Mouse (Mus musculus): ENCODE results near the gene Cracr2b. TPM values are rescaled to one million over a fixed set of nuclear protein-coding genes. Genes with fewer than 3 reads are reported as not detected.

Cracr2b gene
- total and polyA plus RNA-seq, 3 experiments, result not detected

- TF ChIP-seq GABPA (IDR thresholded peaks at IDR 0.05; ENCODE audit: insufficient replicate concordance, low read depth, low read length) (no peak), BHLHE40 (IDR thresholded peaks at IDR 0.05; ENCODE audit: low read depth, low read length) (no peak), IRF4 (IDR thresholded peaks at IDR 0.05; ENCODE audit: low read depth, low read length) (no peak), CHD2 (IDR thresholded peaks at IDR 0.05; ENCODE audit: low read length) (no peak)
- dilution Hi-C loops (cut with MboI; ENCODE audit: extremely low pct_ligation_motif_present, extremely low pct_unique_long_range_greater_than_20kb, low sequenced_read_pairs), result no loop called here
- H3K4me2 ChIP-seq (ENCODE audit: insufficient read depth, low read depth, poor library complexity, severe bottlenecking), result no peak overlapping the region
- no peak overlapping the region for H3K4me3 ChIP-seq (replicated peaks in 1 of 3; ENCODE audit: low read depth in 2 of 3, low read length in 2 of 3, poor library complexity in 1 of 3)
- in situ Hi-C loops (cut with MboI; ENCODE audit: low pct_ligation_motif_present, low pct_unique_long_range_greater_than_20kb, low sequenced_read_pairs), result no loop called here
- DNase-seq (ENCODE audit: extremely low read depth), result no peak
- H3K4me1 ChIP-seq (ENCODE audit: control insufficient read depth in 1 of 2, insufficient read depth in 2 of 2), result peaks cover 15 to 49% of the 10 kb centered on the region in 2 experiments
- H3K9me3 ChIP-seq (replicated peaks; ENCODE audit: low read length), result no peaks in the 10 kb centered on the region
- peaks cover 12% of the 10 kb centered on the region for H3K79me2 ChIP-seq (replicated peaks; ENCODE audit: control insufficient read depth, extremely low read depth, insufficient read depth, poor library complexity, severe bottlenecking)
- H3K27me3 ChIP-seq (replicated peaks), result no peaks in the 10 kb centered on the region
- no peak overlapping the region for H3K9ac ChIP-seq (ENCODE audit: insufficient read depth, low read depth)
- peaks cover 43 to 53% of the 10 kb centered on the region in 2 experiments for H3K36me3 ChIP-seq (replicated peaks in 1 of 2; ENCODE audit: control insufficient read depth in 1 of 2, insufficient read depth in 1 of 2, low read length in 1 of 2)
- H3K27ac ChIP-seq (ENCODE audit: insufficient read depth, low read depth), result no peak overlapping the region
Measured at GRCm38 (mm10) chr7:141441460-141441859, 19.4 kb upstream of the Cracr2b start.

DNA sequence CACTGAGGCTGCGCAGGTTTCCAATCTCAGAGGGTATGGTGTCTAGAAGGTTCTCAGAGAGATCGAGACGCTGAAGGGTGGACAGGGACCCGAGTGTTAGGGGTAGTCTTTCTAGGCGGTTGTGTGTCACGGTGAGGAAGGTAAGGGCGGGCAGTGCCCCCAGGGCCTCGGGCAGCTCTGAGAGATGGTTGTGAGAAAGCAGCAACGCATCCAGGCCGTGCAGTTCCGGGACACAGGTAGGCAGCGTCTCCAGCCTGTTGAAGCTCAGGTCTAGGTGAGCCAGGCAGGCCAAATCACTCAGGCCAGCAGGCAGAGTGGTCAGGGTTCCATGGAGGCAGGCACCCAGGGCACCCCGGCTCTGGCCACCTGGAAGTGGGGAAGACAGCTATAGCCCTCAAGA lies 18.7 kb upstream of the Cracr2b start:
- in situ Hi-C loops (cut with MboI; ENCODE audit: low pct_ligation_motif_present, low pct_unique_long_range_greater_than_20kb, low sequenced_read_pairs) (no loop called here), dilution Hi-C loops (cut with MboI; ENCODE audit: extremely low pct_ligation_motif_present, extremely low pct_unique_long_range_greater_than_20kb, low sequenced_read_pairs) (no loop called here)
- H3K27me3 ChIP-seq (replicated peaks), result no peaks in the 10 kb centered on the region
- no peak overlapping the region for H3K27ac ChIP-seq (ENCODE audit: insufficient read depth, low read depth)
- H3K4me1 ChIP-seq (ENCODE audit: control insufficient read depth in 1 of 2, insufficient read depth in 2 of 2), result peaks cover 15 to 50% of the 10 kb centered on the region in 2 experiments
- no peak for TF ChIP-seq MEF2A (IDR thresholded peaks at IDR 0.05; ENCODE audit: borderline replicate concordance, low read depth, low read length)
- no peak for TF ChIP-seq EP300 (IDR thresholded peaks at IDR 0.05; ENCODE audit: low read length)
- no peak for DNase-seq (ENCODE audit: extremely low read depth)
- peak overlapping the region; percentile 97 for H3K4me2 ChIP-seq (ENCODE audit: insufficient read depth, low read depth, poor library complexity, severe bottlenecking)
- no peaks in the 10 kb centered on the region for H3K9me3 ChIP-seq (replicated peaks; ENCODE audit: low read length)
- H3K36me3 ChIP-seq (replicated peaks in 1 of 2; ENCODE audit: control insufficient read depth in 1 of 2, insufficient read depth in 1 of 2, low read length in 1 of 2), result peaks cover 43 to 53% of the 10 kb centered on the region in 2 experiments
- H3K79me2 ChIP-seq (replicated peaks; ENCODE audit: control insufficient read depth, extremely low read depth, insufficient read depth, poor library complexity, severe bottlenecking), result peaks cover 10% of the 10 kb centered on the region; the same call in 1 of the 2 replicates
- peak overlapping the region; percentile 64 to 91 (median 67) for H3K4me3 ChIP-seq (replicated peaks in 1 of 3; ENCODE audit: low read depth in 2 of 3, low read length in 2 of 3, poor library complexity in 1 of 3)
- peak overlapping the region; percentile 62; the same call in 1 of the 2 replicates for H3K9ac ChIP-seq (ENCODE audit: insufficient read depth, low read depth)

DNA sequence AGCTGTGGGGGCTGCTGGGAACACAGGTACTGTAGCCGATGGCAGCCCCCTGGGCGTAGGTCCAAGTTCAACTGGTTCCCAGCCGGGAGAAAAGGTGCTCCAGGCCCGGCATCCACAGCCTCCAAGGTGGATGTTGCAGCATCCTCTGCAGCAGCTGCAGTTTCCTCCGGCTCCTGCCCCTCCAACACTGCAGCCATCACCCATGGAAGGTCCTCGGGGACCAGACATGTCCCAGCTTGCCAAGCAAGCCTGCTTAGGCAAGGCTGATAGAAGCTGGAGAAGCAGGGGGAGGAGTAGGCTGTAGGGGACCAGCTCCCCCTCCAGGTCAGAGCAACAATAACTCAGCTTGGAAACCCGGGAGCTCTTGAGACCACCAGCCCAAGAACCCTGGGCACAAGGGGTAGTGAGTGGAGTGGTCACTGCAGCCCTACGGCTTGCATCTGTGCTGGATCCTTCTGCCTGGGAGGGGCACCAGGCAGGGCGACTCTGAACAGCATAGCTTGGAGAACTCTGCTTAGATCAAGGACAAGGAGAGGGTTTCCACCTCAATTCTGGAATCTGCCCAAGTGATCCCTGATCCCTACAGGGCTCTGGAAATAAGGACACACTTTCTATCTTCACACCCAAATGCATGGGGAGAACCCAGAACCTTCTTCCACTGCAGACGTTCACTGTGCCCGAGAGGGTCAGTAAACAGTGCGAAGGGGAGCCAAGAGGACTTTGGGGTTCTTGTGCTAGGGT lies 17.6 kb upstream of the Cracr2b start:
- in situ Hi-C loops (cut with MboI; ENCODE audit: low pct_ligation_motif_present, low pct_unique_long_range_greater_than_20kb, low sequenced_read_pairs), result no loop called here
- Histone ChIP-seq H3K4me1 (ENCODE audit: control insufficient read depth in 1 of 2, insufficient read depth in 2 of 2) (peaks cover 15 to 43% of the 10 kb centered on the region in 2 experiments), H3K9me3 (replicated peaks; ENCODE audit: low read length) (no peaks in the 10 kb centered on the region), H3K4me3 (replicated peaks in 1 of 3; ENCODE audit: low read depth in 2 of 3, low read length in 2 of 3, poor library complexity in 1 of 3) (peak overlapping the region; percentile 64 to 91 (median 67)), H3K36me3 (replicated peaks in 1 of 2; ENCODE audit: control insufficient read depth in 1 of 2, insufficient read depth in 1 of 2, low read length in 1 of 2) (peaks cover 38 to 47% of the 10 kb centered on the region in 2 experiments), H3K9ac (ENCODE audit: insufficient read depth, low read depth) (peak overlapping the region; percentile 93), H3K27me3 (replicated peaks) (no peaks in the 10 kb centered on the region), H3K79me2 (replicated peaks; ENCODE audit: control insufficient read depth, extremely low read depth, insufficient read depth, poor library complexity, severe bottlenecking) (peaks cover 17% of the 10 kb centered on the region), H3K27ac (ENCODE audit: insufficient read depth, low read depth) (peak overlapping the region; percentile 36), H3K4me2 (ENCODE audit: insufficient read depth, low read depth, poor library complexity, severe bottlenecking) (peak overlapping the region; percentile 97)
- dilution Hi-C loops (cut with MboI; ENCODE audit: extremely low pct_ligation_motif_present, extremely low pct_unique_long_range_greater_than_20kb, low sequenced_read_pairs), result no loop called here
- peak; percentile 86 for DNase-seq (ENCODE audit: extremely low read depth)
- TF ChIP-seq MXI1 (IDR thresholded peaks at IDR 0.05; ENCODE audit: low read depth, low read length) (no peak), ZKSCAN1 (IDR thresholded peaks at IDR 0.05; ENCODE audit: borderline replicate concordance, low read depth, low read length) (no peak), ZMIZ1 (IDR thresholded peaks at IDR 0.05; ENCODE audit: low read depth, low read length) (no peak), SMC3 (IDR thresholded peaks at IDR 0.05; ENCODE audit: low read depth, low read length) (peak; percentile 37), EP300 (IDR thresholded peaks at IDR 0.05; ENCODE audit: low read length) (peak; percentile 65; the same call in 1 of the 2 replicates), UBTF (IDR thresholded peaks at IDR 0.05; ENCODE audit: low read depth, low read length) (no peak), NELFE (IDR thresholded peaks at IDR 0.05; ENCODE audit: low read depth, low read length) (no peak), MEF2A (IDR thresholded peaks at IDR 0.05; ENCODE audit: borderline replicate concordance, low read depth, low read length) (peak; percentile 53; the same call in 1 of the 2 replicates), KAT2A (IDR thresholded peaks at IDR 0.05; ENCODE audit: insufficient replicate concordance, low read length) (no peak), E2F4 (IDR thresholded peaks at IDR 0.05; ENCODE audit: insufficient replicate concordance, low read depth, low read length) (no peak), ZC3H11A (IDR thresholded peaks at IDR 0.05; ENCODE audit: low read depth, low read length) (no peak), CTCF (conservative IDR thresholded peaks at IDR 0.05 in 1 of 2, IDR thresholded peaks at IDR 0.05 in 1 of 2; ENCODE audit: low read depth in 2 of 2, low read length in 2 of 2) (peak; percentile 10 to 74; a peak in 2 of 4 replicates), HCFC1 (IDR thresholded peaks at IDR 0.05; ENCODE audit: low read depth, low read length) (peak; percentile 37), MAX (IDR thresholded peaks at IDR 0.05; ENCODE audit: low read length) (peak; percentile 57), MAZ (IDR thresholded peaks at IDR 0.05; ENCODE audit: low read depth, low read length) (no peak), CHD2 (IDR thresholded peaks at IDR 0.05; ENCODE audit: low read length) (no peak), MAFK (IDR thresholded peaks at IDR 0.05; ENCODE audit: insufficient replicate concordance, low read length) (no peak), MYC (IDR thresholded peaks at IDR 0.05; ENCODE audit: low read depth, low read length) (peak; percentile 79; the same call in 1 of the 2 replicates), ELF1 (IDR thresholded peaks at IDR 0.05; ENCODE audit: low read depth, low read length) (no peak), POLR2A (IDR thresholded peaks at IDR 0.05; ENCODE audit: low read depth, low read length) (peak; percentile 48; the same call in 1 of the 2 replicates), IRF4 (IDR thresholded peaks at IDR 0.05; ENCODE audit: low read depth, low read length) (peak; percentile 54), BHLHE40 (IDR thresholded peaks at IDR 0.05; ENCODE audit: low read depth, low read length) (peak; percentile 43; the same call in 1 of the 2 replicates)
